Mouse (Mus musculus): ENCODE measurements around the gene B230118H07Rik.

GRCm38 (mm10) chr2:101688011-101688410, 38.7 kb upstream of the B230118H07Rik start:
- TF ChIP-seq CTCF (IDR thresholded peaks at IDR 0.05; ENCODE audit: control insufficient read depth, insufficient read depth, insufficient replicate concordance, low read depth, low read length) (no peak), POLR2A (IDR thresholded peaks at IDR 0.05; ENCODE audit: control insufficient read depth, low read depth, low read length) (no peak)

All from testis, adult 2 months (tissue).